Mouse (Mus musculus): ENCODE measurements at regions not wholly inside any gene's neighbourhood (a gene's known extent, or its start where the extent isn't known, plus 50 kb on each side); places are given as distances from the start of the nearest gene placed in this dataset.

GRCm38 (mm10) chr8:30797341-30797740, 2631.2 kb upstream of the 5930422O12Rik start:
- no peak for TF ChIP-seq POLR2A (IDR thresholded peaks at IDR 0.05; ENCODE audit: low read depth, low read length)
- no peak for TF ChIP-seq CTCF (IDR thresholded peaks at IDR 0.05; ENCODE audit: borderline replicate concordance, insufficient read depth, low read length)
- H3K27ac ChIP-seq (ENCODE audit: insufficient read depth, low read length), result no peak overlapping the region
- H3K4me1 ChIP-seq (ENCODE audit: control insufficient read depth, insufficient read depth, low read length), result no peaks in the 10 kb centered on the region
- no peak overlapping the region for H3K4me3 ChIP-seq (ENCODE audit: insufficient read depth, low read length)

DNA sequence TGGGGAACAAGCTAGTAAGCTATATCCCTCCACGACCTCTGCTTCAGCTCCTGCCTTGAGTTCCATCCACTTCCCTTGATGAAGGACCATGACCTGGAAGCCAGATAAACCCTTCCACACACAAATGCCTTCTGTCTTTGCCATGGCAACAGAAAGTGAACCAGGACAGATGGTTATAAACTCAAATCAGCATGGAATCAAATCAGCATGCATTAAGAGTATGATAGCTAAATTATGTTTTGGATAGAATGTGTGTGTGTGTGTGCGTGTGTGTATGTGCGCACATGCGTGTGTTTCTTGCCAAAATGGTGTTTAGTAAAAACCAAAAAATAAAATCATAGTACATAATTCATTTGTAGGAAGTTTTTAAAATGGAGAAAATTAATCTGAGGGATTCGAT, 2611.5 kb upstream of the 5930422O12Rik start:
- TF ChIP-seq POLR2A (IDR thresholded peaks at IDR 0.05; ENCODE audit: low read depth, low read length), result no peak
- TF ChIP-seq CTCF (IDR thresholded peaks at IDR 0.05; ENCODE audit: borderline replicate concordance, insufficient read depth, low read length), result no peak
- Histone ChIP-seq H3K4me1 (ENCODE audit: control insufficient read depth, insufficient read depth, low read length) (no peaks in the 10 kb centered on the region), H3K4me3 (ENCODE audit: insufficient read depth, low read length) (no peak overlapping the region), H3K27ac (ENCODE audit: insufficient read depth, low read length) (no peak overlapping the region)

- H3K4me3 ChIP-seq (ENCODE audit: insufficient read depth, low read length), result no peak overlapping the region
- H3K27ac ChIP-seq (ENCODE audit: insufficient read depth, low read length), result no peak overlapping the region
- no peaks in the 10 kb centered on the region for H3K4me1 ChIP-seq (ENCODE audit: control insufficient read depth, insufficient read depth, low read length)
- TF ChIP-seq CTCF (IDR thresholded peaks at IDR 0.05; ENCODE audit: borderline replicate concordance, insufficient read depth, low read length) (no peak), POLR2A (IDR thresholded peaks at IDR 0.05; ENCODE audit: low read depth, low read length) (no peak)
Observed at GRCm38 (mm10) chr8:30822835-30823587, 2605.5 kb upstream of the 5930422O12Rik start.

DNA sequence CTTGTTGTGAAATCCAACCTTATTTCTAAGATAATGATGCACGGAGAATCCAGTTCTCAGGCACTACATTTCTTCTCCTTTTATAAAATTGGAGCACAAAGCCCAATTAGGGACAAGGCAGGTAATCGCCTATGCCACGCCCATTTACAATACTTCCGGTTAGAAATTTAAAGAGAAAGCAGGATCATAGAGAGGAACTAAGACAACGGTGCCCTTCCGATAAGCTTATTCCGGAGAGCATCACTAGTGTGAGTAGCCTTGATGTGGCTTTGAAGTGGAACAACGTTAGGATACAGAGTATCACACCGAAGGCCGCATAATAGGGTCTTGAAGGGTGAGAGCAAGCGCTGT, 2604.9 kb upstream of the 5930422O12Rik start:
- Histone ChIP-seq H3K4me1 (ENCODE audit: control insufficient read depth, insufficient read depth, low read length) (no peaks in the 10 kb centered on the region), H3K4me3 (ENCODE audit: insufficient read depth, low read length) (no peak overlapping the region), H3K27ac (ENCODE audit: insufficient read depth, low read length) (no peak overlapping the region)
- TF ChIP-seq POLR2A (IDR thresholded peaks at IDR 0.05; ENCODE audit: low read depth, low read length) (no peak), CTCF (IDR thresholded peaks at IDR 0.05; ENCODE audit: borderline replicate concordance, insufficient read depth, low read length) (no peak)

DNA sequence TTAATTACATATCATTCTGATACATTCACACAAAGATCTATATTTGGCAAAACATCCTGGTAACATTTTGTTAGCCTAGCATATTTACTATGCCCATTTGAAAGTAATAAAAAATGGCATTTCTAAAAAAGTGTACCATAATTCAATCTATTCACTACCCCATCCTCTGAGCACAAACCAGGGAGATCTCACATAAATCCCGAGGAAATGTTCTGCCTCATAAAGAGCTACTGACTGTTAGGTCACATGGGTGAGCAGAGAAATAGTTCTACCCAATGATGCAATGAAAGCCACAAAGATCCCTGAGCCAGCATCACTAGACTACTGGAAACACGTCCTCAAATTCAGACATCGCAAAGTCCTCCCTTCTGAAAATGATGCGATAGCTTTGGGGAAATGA, 2602.5 kb upstream of the 5930422O12Rik start:
- Histone ChIP-seq H3K4me3 (ENCODE audit: insufficient read depth, low read length) (no peak overlapping the region), H3K4me1 (ENCODE audit: control insufficient read depth, insufficient read depth, low read length) (no peaks in the 10 kb centered on the region), H3K27ac (ENCODE audit: insufficient read depth, low read length) (no peak overlapping the region)
- TF ChIP-seq POLR2A (IDR thresholded peaks at IDR 0.05; ENCODE audit: low read depth, low read length), result no peak
- no peak for TF ChIP-seq CTCF (IDR thresholded peaks at IDR 0.05; ENCODE audit: borderline replicate concordance, insufficient read depth, low read length)

- Histone ChIP-seq H3K4me3 (ENCODE audit: insufficient read depth, low read length) (no peak overlapping the region), H3K4me1 (ENCODE audit: control insufficient read depth, insufficient read depth, low read length) (no peaks in the 10 kb centered on the region), H3K27ac (ENCODE audit: insufficient read depth, low read length) (no peak overlapping the region)
- no peak for TF ChIP-seq POLR2A (IDR thresholded peaks at IDR 0.05; ENCODE audit: low read depth, low read length)
- no peak for TF ChIP-seq CTCF (IDR thresholded peaks at IDR 0.05; ENCODE audit: borderline replicate concordance, insufficient read depth, low read length)
Observed at GRCm38 (mm10) chr8:30838056-30838455, 2590.5 kb upstream of the 5930422O12Rik start.

GRCm38 (mm10) chr8:30840064-30840463, 2588.4 kb upstream of the 5930422O12Rik start:
- Histone ChIP-seq H3K27ac (ENCODE audit: insufficient read depth, low read length) (no peak overlapping the region), H3K4me3 (ENCODE audit: insufficient read depth, low read length) (no peak overlapping the region), H3K4me1 (ENCODE audit: control insufficient read depth, insufficient read depth, low read length) (no peaks in the 10 kb centered on the region)
- TF ChIP-seq CTCF (IDR thresholded peaks at IDR 0.05; ENCODE audit: borderline replicate concordance, insufficient read depth, low read length) (peak; percentile 63; the same call in 1 of the 2 replicates), POLR2A (IDR thresholded peaks at IDR 0.05; ENCODE audit: low read depth, low read length) (no peak)

DNA sequence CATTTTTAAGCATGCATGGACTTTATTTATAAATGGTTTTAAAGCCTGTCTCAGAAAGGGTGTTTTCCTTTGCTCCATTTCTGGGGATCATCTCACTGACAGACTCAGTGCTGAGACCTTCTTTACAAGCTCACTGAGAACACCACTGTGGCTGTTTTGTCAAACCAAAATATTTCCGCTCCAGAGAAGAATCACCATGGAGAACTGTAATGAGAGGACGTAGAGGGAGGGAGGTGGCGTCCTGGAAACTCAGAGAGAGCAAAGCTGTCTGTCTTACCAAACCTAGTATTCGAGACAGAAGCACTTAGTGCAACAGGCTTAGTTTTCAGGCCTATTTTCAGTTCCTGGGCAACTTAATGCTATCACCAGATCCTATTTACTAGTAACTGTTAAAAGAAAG, 2565.5 kb upstream of the 5930422O12Rik start:
- no peaks in the 10 kb centered on the region for H3K4me1 ChIP-seq (ENCODE audit: control insufficient read depth, insufficient read depth, low read length)
- H3K27ac ChIP-seq (ENCODE audit: insufficient read depth, low read length), result no peak overlapping the region
- no peak overlapping the region for H3K4me3 ChIP-seq (ENCODE audit: insufficient read depth, low read length)
- no peak for TF ChIP-seq CTCF (IDR thresholded peaks at IDR 0.05; ENCODE audit: borderline replicate concordance, insufficient read depth, low read length)
- no peak for TF ChIP-seq POLR2A (IDR thresholded peaks at IDR 0.05; ENCODE audit: low read depth, low read length)

DNA sequence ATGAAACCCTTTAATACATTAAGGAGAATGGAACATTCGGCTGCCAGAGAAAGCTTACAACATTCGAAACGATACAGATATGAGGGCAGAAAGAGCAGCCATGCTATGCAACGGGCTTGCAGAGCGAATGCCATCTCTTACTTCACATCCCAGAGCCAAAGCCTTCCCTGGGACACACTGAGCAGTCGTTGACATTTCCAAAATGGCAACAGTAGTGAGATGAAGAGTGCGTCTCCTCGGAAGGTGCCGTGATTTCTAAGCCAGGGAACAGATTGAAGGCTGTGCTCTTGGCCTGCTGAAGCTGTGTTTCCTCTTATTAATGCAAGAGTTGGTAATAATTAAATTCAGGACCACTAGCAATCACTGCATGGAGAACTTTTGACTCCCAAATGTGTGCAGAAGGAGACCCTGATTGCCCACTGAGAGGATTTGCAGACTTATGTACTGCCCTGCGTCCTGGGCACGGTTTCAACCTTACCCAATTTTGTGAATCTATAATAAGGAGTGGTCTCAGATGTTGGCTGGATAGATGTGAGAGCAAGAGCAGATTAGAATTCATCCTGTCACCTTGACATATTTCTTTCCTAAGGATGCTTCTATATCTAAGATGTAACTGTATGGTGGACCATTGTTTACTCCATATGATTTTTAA, 2522.3 kb upstream of the 5930422O12Rik start:
- Histone ChIP-seq H3K4me3 (ENCODE audit: insufficient read depth, low read length) (no peak overlapping the region), H3K4me1 (ENCODE audit: control insufficient read depth, insufficient read depth, low read length) (no peaks in the 10 kb centered on the region), H3K27ac (ENCODE audit: insufficient read depth, low read length) (no peak overlapping the region)
- no peak for TF ChIP-seq POLR2A (IDR thresholded peaks at IDR 0.05; ENCODE audit: low read depth, low read length)
- no peak for TF ChIP-seq CTCF (IDR thresholded peaks at IDR 0.05; ENCODE audit: borderline replicate concordance, insufficient read depth, low read length)

DNA sequence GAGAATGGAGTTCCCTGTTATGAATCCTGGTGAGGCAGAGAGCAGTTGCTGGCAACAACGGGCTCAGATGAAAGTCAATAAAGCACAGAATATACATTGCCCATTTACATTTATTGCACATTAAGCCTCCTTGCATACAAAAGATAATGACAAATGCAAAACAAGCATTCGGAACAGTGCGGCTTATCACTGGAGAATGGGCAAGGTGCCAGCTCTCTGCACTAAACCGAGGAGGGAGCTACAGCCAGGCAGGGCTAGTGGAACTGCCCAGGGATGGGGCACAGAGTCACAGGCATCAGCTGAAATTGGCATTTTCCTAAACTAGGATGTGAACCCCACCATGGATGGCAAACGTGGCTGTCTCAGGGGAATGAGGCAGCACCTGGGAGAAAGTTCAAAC, 2514.8 kb upstream of the 5930422O12Rik start:
- TF ChIP-seq POLR2A (IDR thresholded peaks at IDR 0.05; ENCODE audit: low read depth, low read length) (no peak), CTCF (IDR thresholded peaks at IDR 0.05; ENCODE audit: borderline replicate concordance, insufficient read depth, low read length) (no peak)
- H3K4me3 ChIP-seq (ENCODE audit: insufficient read depth, low read length), result no peak overlapping the region
- no peaks in the 10 kb centered on the region for H3K4me1 ChIP-seq (ENCODE audit: control insufficient read depth, insufficient read depth, low read length)
- no peak overlapping the region for H3K27ac ChIP-seq (ENCODE audit: insufficient read depth, low read length)

Data from embryonic fibroblast, embryonic 13.5 days (primary cell).